In genomic region chr17:28491035-28491770, GRCm38 (mm10) we compare ENCODE assay signal across 26 mouse cellular contexts. TPM values are rescaled to one million over a fixed set of nuclear protein-coding genes. Genes with fewer than 3 reads are reported as not detected.
A peak's percentile ranks its signal among the peaks of the same experiment; 100 is the strongest.
DNase-seq lines count a peak whose midpoint lies in the region; ATAC-seq and TF ChIP-seq lines count a peak whose summit lies in the region.
"Had no signal": no experiment of that assay in that cellular context is flagged by ENCODE, and none has a peak within 500 bp of the region (broad histone marks: within the 10 kb centered on the region; RNA-seq: fewer than 3 reads in every experiment).

No protein-coding gene starts in this region.

- no peak for TF ChIP-seq CTCF in brain, embryonic 14.5 days (IDR thresholded peaks at IDR 0.05; ENCODE audit: borderline replicate concordance, extremely low read depth, insufficient read depth, insufficient read length)

- H3K27me3 ChIP-seq in forebrain, embryonic 16.5 days (replicated peaks; ENCODE audit: control insufficient read depth, insufficient read depth, low read length), result no peaks in the 10 kb centered on the region
- H3K27me3 ChIP-seq in forebrain, embryonic 10.5 days (ENCODE audit: poor library complexity, severe bottlenecking), result no peaks in the 10 kb centered on the region
- no peaks in the 10 kb centered on the region for H3K27me3 ChIP-seq in lung, embryonic 15.5 days
- no peaks in the 10 kb centered on the region for H3K27me3 ChIP-seq in intestine, embryonic 16.5 days (replicated peaks; ENCODE audit: control insufficient read depth, insufficient read depth, low read length)
- H3K27me3 ChIP-seq: limb, embryonic 12.5 days; liver, embryonic 13.5 days; midbrain, embryonic 12.5 days had no signal

- peaks cover 5% of the 10 kb centered on the region; the same call in 1 of the 2 replicates for H3K4me1 ChIP-seq in forebrain, embryonic 16.5 days (replicated peaks; ENCODE audit: control insufficient read depth, insufficient read depth, low read length)
- peaks cover 14% of the 10 kb centered on the region for H3K4me1 ChIP-seq in forebrain, embryonic 10.5 days
- H3K4me1 ChIP-seq in lung, embryonic 15.5 days, result peaks cover 3% of the 10 kb centered on the region
- H3K4me1 ChIP-seq in intestine, embryonic 16.5 days (ENCODE audit: control insufficient read depth, insufficient read depth, low read length), result peaks cover 6% of the 10 kb centered on the region; the same call in 1 of the 2 replicates
- H3K4me1 ChIP-seq: limb, embryonic 12.5 days had no signal

- H3K36me3 ChIP-seq in forebrain, embryonic 16.5 days (ENCODE audit: control insufficient read depth, insufficient read depth), result no peaks in the 10 kb centered on the region
- H3K36me3 ChIP-seq in forebrain, embryonic 10.5 days (replicated peaks), result no peaks in the 10 kb centered on the region
- H3K36me3 ChIP-seq in lung, embryonic 15.5 days, result no peaks in the 10 kb centered on the region
- no peaks in the 10 kb centered on the region for H3K36me3 ChIP-seq in intestine, embryonic 16.5 days (ENCODE audit: control insufficient read depth, insufficient read depth, low read length)
- H3K36me3 ChIP-seq: limb, embryonic 12.5 days; liver, embryonic 13.5 days; midbrain, embryonic 12.5 days had no signal

- ATAC-seq in forebrain, embryonic 16.5 days, result peak; percentile 72
- ATAC-seq in lung, embryonic 15.5 days (ENCODE audit: borderline replicate concordance, extremely low read depth, low FRiP score, low TSS enrichment), result 0 out of 2 replicates have a peak, but pooled peaks have one; percentile 39
- ATAC-seq in intestine, embryonic 16.5 days, result peak; percentile 52
- ATAC-seq: inflammation-experienced regulatory T-cells, adult 6 months had no signal

- H3K4me2 ChIP-seq in forebrain, embryonic 16.5 days (ENCODE audit: low read length), result no peak overlapping the region
- no peak overlapping the region for H3K4me2 ChIP-seq in lung, embryonic 15.5 days
- no peak overlapping the region for H3K4me2 ChIP-seq in intestine, embryonic 16.5 days (ENCODE audit: low read depth, low read length)
- H3K4me2 ChIP-seq: limb, embryonic 12.5 days; liver, embryonic 13.5 days; midbrain, embryonic 12.5 days had no signal

- no peak overlapping the region for H3K4me3 ChIP-seq in forebrain, embryonic 16.5 days (replicated peaks; ENCODE audit: low read length)
- no peak overlapping the region for H3K4me3 ChIP-seq in forebrain, embryonic 10.5 days
- no peak overlapping the region for H3K4me3 ChIP-seq in lung, embryonic 15.5 days
- H3K4me3 ChIP-seq in intestine, embryonic 16.5 days (ENCODE audit: low read length), result no peak overlapping the region
- H3K4me3 ChIP-seq: layer of hippocampus, adult 2 months; left cerebral cortex, adult 2 months; limb, embryonic 12.5 days; liver, embryonic 13.5 days; midbrain, embryonic 12.5 days had no signal

- no peak overlapping the region for H3K9ac ChIP-seq in forebrain, embryonic 16.5 days (replicated peaks; ENCODE audit: low read depth, low read length)
- no peak overlapping the region for H3K9ac ChIP-seq in lung, embryonic 15.5 days
- H3K9ac ChIP-seq in intestine, embryonic 16.5 days (ENCODE audit: low read depth, low read length), result no peak overlapping the region
- H3K9ac ChIP-seq: limb, embryonic 12.5 days; liver, embryonic 13.5 days; midbrain, embryonic 12.5 days had no signal

- H3K27ac ChIP-seq in forebrain, embryonic 16.5 days (ENCODE audit: low read length), result peak overlapping the region; percentile 35; the same call in 1 of the 2 replicates
- H3K27ac ChIP-seq in forebrain, embryonic 10.5 days, result no peak overlapping the region
- no peak overlapping the region for H3K27ac ChIP-seq in lung, embryonic 15.5 days
- H3K27ac ChIP-seq in intestine, embryonic 16.5 days (ENCODE audit: low read length), result peak overlapping the region; percentile 37; the same call in 1 of the 2 replicates
- H3K27ac ChIP-seq: layer of hippocampus, adult 2 months; left cerebral cortex, adult 2 months; limb, embryonic 12.5 days; liver, embryonic 13.5 days; macrophage; midbrain, embryonic 12.5 days had no signal

- DNase-seq in forebrain, embryonic 10.5 days (ENCODE audit: extremely low spot score, low spot score), result no peak
- no peak for DNase-seq in lung, postnatal 14 days
- DNase-seq in brain, embryonic 14.5 days (ENCODE audit: low read depth), result peak; percentile 70
- no peak for DNase-seq in frontal cortex, postnatal 36 days (ENCODE audit: low spot score in 2 of 2)
- DNase-seq in urinary bladder, adult 18-20 months (ENCODE audit: low spot score in 2 of 2), result no peak
- DNase-seq: adrenal gland, postnatal 36 days; B cell, adult 2 months; cerebellum, adult 9-10 months; gastrocnemius, postnatal 36 days; heart, postnatal 4 days; kidney, postnatal 10 days; liver, embryonic 13.5 days; right cerebral cortex, adult 18-20 months; thymus, postnatal 14 days had no signal

- TF ChIP-seq POLR2A in brain, embryonic 14.5 days (IDR thresholded peaks at IDR 0.05; ENCODE audit: borderline replicate concordance, extremely low read depth, insufficient read depth, insufficient read length, poor library complexity, severe bottlenecking), result no peak

- WGBS in forebrain, embryonic 16.5 days, result 51% methylated on average over 14 of the region's 14 CpGs
- whole genome bisulfite sequencing in forebrain, embryonic 10.5 days, result 82% methylated on average over 14 of the region's 14 CpGs
- 59% methylated on average over 14 of the region's 14 CpGs for WGBS in lung, embryonic 15.5 days
- WGBS in intestine, embryonic 16.5 days, result 59% methylated on average over 14 of the region's 14 CpGs

- no peaks in the 10 kb centered on the region for H3K9me3 ChIP-seq in forebrain, embryonic 16.5 days (ENCODE audit: control insufficient read depth, low read length)
- H3K9me3 ChIP-seq in forebrain, embryonic 10.5 days, result peaks cover 6% of the 10 kb centered on the region; the same call in 1 of the 2 replicates
- H3K9me3 ChIP-seq in lung, embryonic 15.5 days, result no peaks in the 10 kb centered on the region
- H3K9me3 ChIP-seq in intestine, embryonic 16.5 days (ENCODE audit: control insufficient read depth, low read length), result no peaks in the 10 kb centered on the region
- H3K9me3 ChIP-seq: liver, embryonic 13.5 days; midbrain, embryonic 12.5 days had no signal

RNA-seq across cellular contexts. Expression of gene Fkbp5, which starts 26.1 kb away (rescaled TPM):
- polyA plus RNA-seq in forebrain, embryonic 16.5 days (2015; fragmentation: Nextera tagmentation; extraction: Ambion mirVana), result 39.3 and 41.7 TPM in 2 replicates
- polyA plus RNA-seq in forebrain, embryonic 10.5 days (2016; fragmentation: Nextera tagmentation; extraction: Ambion mirVana), result 31.7 and 33.5 TPM in 2 replicates
- 30.7 and 35.1 TPM in 2 replicates for polyA plus RNA-seq in lung, embryonic 15.5 days (2015; fragmentation: Nextera tagmentation; extraction: Ambion mirVana)
- polyA plus RNA-seq in brain, embryonic 14.5 days (2012; rRNA removed), result 27.9 and 34.3 TPM in 2 replicates
- polyA plus RNA-seq in intestine, embryonic 16.5 days (2015; fragmentation: Nextera tagmentation; extraction: Ambion mirVana), result 22.0 and 27.3 TPM in 2 replicates

RNA-seq across cellular contexts. Expression of gene Armc12, which starts 39.4 kb away (rescaled TPM):
- not detected in 2 replicates for polyA plus RNA-seq in forebrain, embryonic 16.5 days (2015; fragmentation: Nextera tagmentation; extraction: Ambion mirVana)
- not detected in 2 replicates for polyA plus RNA-seq in forebrain, embryonic 10.5 days (2016; fragmentation: Nextera tagmentation; extraction: Ambion mirVana)
- polyA plus RNA-seq in lung, embryonic 15.5 days (2015; fragmentation: Nextera tagmentation; extraction: Ambion mirVana), result not detected in 2 replicates
- 0.05 and 0.09 TPM in 2 replicates for polyA plus RNA-seq in brain, embryonic 14.5 days (2012; rRNA removed)
- not detected in 2 replicates for polyA plus RNA-seq in intestine, embryonic 16.5 days (2015; fragmentation: Nextera tagmentation; extraction: Ambion mirVana)
- polyA plus RNA-seq: cortical plate, adult 2 months; heart, embryonic 14.5 days; limb, embryonic 12.5 days; liver, embryonic 13.5 days; macrophage; midbrain, embryonic 12.5 days; small intestine, adult 2 months had no signal

RNA-seq across cellular contexts. Expression of gene Clpsl2, which starts 58.0 kb away (rescaled TPM):
- not detected in 2 replicates for polyA plus RNA-seq in forebrain, embryonic 16.5 days (2015; fragmentation: Nextera tagmentation; extraction: Ambion mirVana)
- polyA plus RNA-seq in forebrain, embryonic 10.5 days (2016; fragmentation: Nextera tagmentation; extraction: Ambion mirVana), result not detected in 2 replicates
- polyA plus RNA-seq in lung, embryonic 15.5 days (2015; fragmentation: Nextera tagmentation; extraction: Ambion mirVana), result not detected in 2 replicates
- 0.21 TPM in 1 of 2 replicates, not detected in the other for polyA plus RNA-seq in brain, embryonic 14.5 days (2012; rRNA removed)
- polyA plus RNA-seq in intestine, embryonic 16.5 days (2015; fragmentation: Nextera tagmentation; extraction: Ambion mirVana), result not detected in 2 replicates
- polyA plus RNA-seq: cortical plate, adult 2 months; heart, embryonic 14.5 days; inflammation-experienced regulatory T-cells, adult 6 months; limb, embryonic 12.5 days; liver, embryonic 13.5 days; macrophage; midbrain, embryonic 12.5 days; small intestine, adult 2 months had no signal

Comparison
In these comparisons a context has a peak if more than half of its experiments do, and no peak if none do; other contexts are left out.
1. H3K27ac ChIP-seq: peak in forebrain, embryonic 16.5 days (single experiment) and intestine, embryonic 16.5 days (single experiment); none in forebrain, embryonic 10.5 days (single experiment) and lung, embryonic 15.5 days (single experiment).
2. Peak in every context shown above with its lines, with median percentiles within 50 percentile points of each other: ATAC-seq.